Mouse (Mus musculus) intestine, embryonic 16.5 days (tissue): Measurements from ENCODE around the gene Ntm. TPM values are rescaled to one million over a fixed set of nuclear protein-coding genes. Genes with fewer than 3 reads are reported as not detected.

Experiments
- ATAC-seq: fragments of 200-750 bp; cut with Nextera tagmentation; 2 replicates; pipeline ENCODE4 v1.8.0; 2017; ENCODE audit warnings: moderate TSS enrichment, moderate library complexity
- H3K27ac ChIP-seq: fragments of 300-500 bp; sonication (generic); 2 replicates; pipeline ENCODE4 v1.5.1; 2014; ENCODE audit warnings: mild to moderate bottlenecking, low read length
- H3K27me3 ChIP-seq: fragments of 300-500 bp; sonication (generic); replicated peaks from 2 replicates; pipeline ENCODE4 v1.6.1; 2014; ENCODE audit warnings: low read length, control low read depth, mixed read lengths; ENCODE audit not compliant: control insufficient read depth, insufficient read depth
- H3K36me3 ChIP-seq: fragments of 300-500 bp; sonication (generic); 2 replicates; pipeline ENCODE4 v1.6.1; 2014; ENCODE audit warnings: low read length, control low read depth; ENCODE audit not compliant: control insufficient read depth, insufficient read depth
- H3K4me1 ChIP-seq: fragments of 300-500 bp; sonication (generic); 2 replicates; pipeline ENCODE4 v1.6.1; 2014; ENCODE audit warnings: low read length, control low read depth, mixed read lengths; ENCODE audit not compliant: control insufficient read depth, insufficient read depth
- H3K4me2 ChIP-seq: fragments of 300-500 bp; sonication (generic); 2 replicates; pipeline ENCODE4 v1.6.1; 2014; ENCODE audit warnings: low read depth, low read length, control low read depth
- H3K4me3 ChIP-seq: fragments of 300-500 bp; sonication (generic); 2 replicates; pipeline ENCODE4 v1.5.1; 2014; ENCODE audit warnings: mild to moderate bottlenecking, low read length
- H3K9ac ChIP-seq: fragments of 300-500 bp; sonication (generic); 2 replicates; pipeline ENCODE4 v1.6.1; 2014; ENCODE audit warnings: low read depth, low read length
- H3K9me3 ChIP-seq: fragments of 300-500 bp; sonication (generic); 2 replicates; pipeline ENCODE4 v1.6.1; 2016; ENCODE audit warnings: low read length, control low read depth; ENCODE audit not compliant: control insufficient read depth
- WGBS: fragments of 180-500 bp; shearing (Covaris S2); extraction: QIAGEN DNeasy Blood & Tissue Kit; methylation state at CpG from one replicate; pipeline ENCODE4 v1.1.7; 2014; 5-methylcytosine and 5-hydroxymethylcytosine counted together
- polyA plus RNA-seq: library from polyadenylated mRNA; unstranded; fragments of >200 nt; fragmentation: Nextera tagmentation; extraction: Ambion mirVana; gene quantifications from 2 replicates; pipeline ENCODE4 v1.2.1, GENCODE M21; 2015

Ntm gene
- polyA plus RNA-seq, 1 experiment from 2014 or later, result 5.5 TPM

DNA sequence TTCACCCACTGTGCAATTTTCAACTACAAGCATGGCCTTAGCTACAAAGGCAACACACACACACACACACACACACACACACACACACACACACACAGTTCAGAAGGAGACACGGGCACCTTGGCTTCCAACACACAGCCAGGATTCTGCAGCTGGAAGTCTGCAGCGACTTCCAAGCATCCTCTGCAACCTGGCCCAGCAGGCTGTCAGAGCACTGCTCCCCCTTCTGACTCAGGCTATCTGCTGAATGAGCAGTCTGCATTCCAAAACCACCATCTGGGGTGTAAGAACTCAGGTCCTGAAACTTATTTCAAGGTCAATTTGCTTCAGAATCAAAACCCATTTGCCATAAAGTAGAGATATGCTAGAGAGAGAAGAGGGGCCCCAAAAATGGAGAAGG is 246.1 kb downstream of the Ntm start:
- no peak overlapping the region for H3K4me2 ChIP-seq
- H3K36me3 ChIP-seq, result no peaks in the 10 kb centered on the region
- H3K4me1 ChIP-seq, result no peaks in the 10 kb centered on the region
- H3K9me3 ChIP-seq, result no peaks in the 10 kb centered on the region
- no peak overlapping the region for H3K9ac ChIP-seq
- no peak for ATAC-seq
- no peak overlapping the region for H3K27ac ChIP-seq
- H3K27me3 ChIP-seq, result no peaks in the 10 kb centered on the region
- H3K4me3 ChIP-seq, result no peak overlapping the region
- WGBS, result 28% methylated on average over 2 of the region's 2 CpGs

DNA sequence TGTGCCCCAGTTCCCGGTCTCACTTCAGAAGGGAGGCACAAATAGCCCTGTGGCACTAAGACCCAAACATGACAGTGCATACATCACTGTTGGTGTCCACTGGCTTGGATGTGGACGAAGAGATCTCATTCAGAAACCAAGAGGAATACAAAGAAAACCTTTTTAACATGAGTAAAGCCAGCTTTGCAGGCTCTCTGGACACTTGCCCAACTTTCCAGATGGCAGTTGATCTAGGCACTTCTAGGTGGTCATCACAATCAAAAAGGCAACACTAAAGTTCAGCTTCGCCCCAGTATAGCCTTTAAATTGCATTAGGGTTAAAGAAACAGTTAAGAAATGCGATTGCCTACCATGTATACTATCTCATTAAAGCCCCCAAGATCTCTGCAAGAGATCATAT is 264.7 kb downstream of the Ntm start:
- no peak for ATAC-seq
- H3K4me1 ChIP-seq, result no peaks in the 10 kb centered on the region
- WGBS, result 79% methylated on average over 4 of the region's 4 CpGs
- H3K9me3 ChIP-seq, result no peaks in the 10 kb centered on the region
- H3K9ac ChIP-seq, result no peak overlapping the region
- no peak overlapping the region for H3K4me2 ChIP-seq
- H3K27me3 ChIP-seq, result no peaks in the 10 kb centered on the region
- H3K27ac ChIP-seq, result no peak overlapping the region
- H3K4me3 ChIP-seq, result no peak overlapping the region
- H3K36me3 ChIP-seq, result no peaks in the 10 kb centered on the region

DNA sequence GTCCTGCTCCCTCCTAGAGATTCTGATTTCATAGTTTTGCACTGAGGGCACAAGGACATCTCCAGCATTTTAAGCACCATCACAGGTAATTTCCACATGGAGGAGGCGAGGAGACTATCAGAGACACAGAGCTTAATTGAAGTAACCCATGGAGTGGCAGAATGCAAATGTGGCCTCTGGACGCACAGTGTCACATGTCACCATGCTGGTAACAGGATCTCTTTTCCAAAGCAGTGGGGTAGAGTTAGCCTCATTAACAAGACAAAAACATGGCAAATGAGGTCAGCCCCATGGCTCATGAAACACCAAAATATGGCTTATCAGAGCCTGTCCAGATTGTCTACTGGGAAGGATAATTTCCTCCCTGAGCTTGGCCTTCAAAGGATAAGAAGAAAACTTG is 268.8 kb downstream of the Ntm start:
- Histone ChIP-seq H3K27ac (no peak overlapping the region), H3K9ac (no peak overlapping the region), H3K27me3 (no peaks in the 10 kb centered on the region), H3K4me3 (no peak overlapping the region), H3K9me3 (no peaks in the 10 kb centered on the region), H3K4me2 (no peak overlapping the region), H3K36me3 (no peaks in the 10 kb centered on the region), H3K4me1 (no peaks in the 10 kb centered on the region)
- 73% methylated on average over 2 of the region's 2 CpGs for WGBS
- no peak for ATAC-seq

DNA sequence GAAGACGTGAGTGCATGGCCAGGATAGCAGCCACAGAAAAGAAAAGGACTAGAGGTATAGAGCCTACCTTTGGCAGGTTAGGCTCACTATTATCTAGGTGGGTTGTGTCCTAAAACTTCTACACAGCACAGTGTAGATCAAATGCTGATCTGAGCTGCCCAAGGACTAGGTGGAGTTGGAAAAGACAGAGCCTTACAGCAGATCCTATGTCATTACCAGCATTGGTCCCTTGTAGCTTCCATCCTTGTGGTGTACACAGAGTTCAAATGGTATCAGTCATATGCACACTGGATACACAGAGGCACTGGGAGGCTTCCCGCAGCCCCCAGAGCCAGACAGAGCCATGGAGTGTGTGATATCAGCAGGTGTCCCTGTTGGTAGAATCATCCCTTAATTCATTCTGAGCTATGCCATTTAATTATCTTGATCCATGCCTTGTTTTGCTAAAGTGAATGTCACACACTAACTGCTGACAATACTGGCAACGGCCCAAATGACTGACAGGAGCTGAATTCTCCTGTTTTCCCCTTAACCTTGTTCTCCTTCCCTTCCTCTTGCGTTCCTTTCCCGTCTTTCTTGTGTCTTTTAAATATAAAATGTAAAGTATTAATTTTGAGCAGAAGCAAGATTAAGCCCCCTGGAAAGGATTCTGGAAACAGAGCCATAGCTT is 271.6 kb downstream of the Ntm start:
- no peak overlapping the region for H3K4me2 ChIP-seq
- ATAC-seq, result no peak
- 80% methylated on average over 5 of the region's 5 CpGs for WGBS
- no peaks in the 10 kb centered on the region for H3K9me3 ChIP-seq
- no peaks in the 10 kb centered on the region for H3K27me3 ChIP-seq
- H3K36me3 ChIP-seq, result no peaks in the 10 kb centered on the region
- no peaks in the 10 kb centered on the region for H3K4me1 ChIP-seq
- H3K4me3 ChIP-seq, result no peak overlapping the region
- no peak overlapping the region for H3K9ac ChIP-seq
- no peak overlapping the region for H3K27ac ChIP-seq

DNA sequence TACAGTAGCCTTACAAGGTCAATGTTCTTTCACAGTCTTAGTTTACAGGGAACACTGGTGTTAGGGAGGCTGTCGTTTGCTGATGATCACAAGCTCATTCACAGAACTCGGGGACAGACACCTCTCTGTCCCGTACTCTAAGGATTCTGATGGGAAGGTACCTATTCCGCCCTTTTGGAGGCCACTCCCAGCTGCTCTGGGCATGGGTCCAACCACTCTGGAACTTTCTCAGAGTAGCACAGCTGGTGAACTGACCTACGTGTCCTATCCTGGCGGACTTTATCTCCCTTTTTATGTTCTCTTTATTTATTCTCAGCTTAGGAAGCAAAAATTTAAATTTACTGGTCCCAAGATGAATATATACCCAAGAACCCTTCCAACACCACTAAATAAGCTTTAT is 280.7 kb downstream of the Ntm start:
- no peak overlapping the region for H3K4me2 ChIP-seq
- no peak overlapping the region for H3K27ac ChIP-seq
- ATAC-seq, result no peak
- no peaks in the 10 kb centered on the region for H3K4me1 ChIP-seq
- no peak overlapping the region for H3K4me3 ChIP-seq
- H3K9me3 ChIP-seq, result no peaks in the 10 kb centered on the region
- H3K9ac ChIP-seq, result no peak overlapping the region
- no peaks in the 10 kb centered on the region for H3K36me3 ChIP-seq
- H3K27me3 ChIP-seq, result no peaks in the 10 kb centered on the region
- WGBS, result 57% methylated on average over 6 of the region's 6 CpGs

DNA sequence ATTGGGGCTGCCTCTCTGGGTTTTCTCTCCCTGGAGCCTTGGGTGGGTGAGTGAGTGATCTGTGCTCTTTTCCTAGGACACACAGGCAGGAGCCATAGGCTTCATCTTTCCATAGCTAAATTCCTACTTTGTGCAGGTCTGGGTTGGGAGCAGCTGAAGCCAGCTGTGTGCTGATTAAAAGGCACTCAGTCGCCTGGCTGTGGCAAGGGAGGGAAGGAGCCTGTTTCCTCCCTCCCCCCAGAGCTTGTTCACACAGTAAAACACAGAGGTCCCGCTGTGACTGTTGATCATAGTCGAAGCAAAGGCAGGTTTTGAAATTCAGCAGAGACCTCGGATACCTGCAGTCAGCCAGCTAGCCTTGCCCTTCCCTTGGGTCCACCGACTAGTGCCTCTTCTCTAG is 282.3 kb downstream of the Ntm start:
- no peak overlapping the region for H3K9ac ChIP-seq

DNA sequence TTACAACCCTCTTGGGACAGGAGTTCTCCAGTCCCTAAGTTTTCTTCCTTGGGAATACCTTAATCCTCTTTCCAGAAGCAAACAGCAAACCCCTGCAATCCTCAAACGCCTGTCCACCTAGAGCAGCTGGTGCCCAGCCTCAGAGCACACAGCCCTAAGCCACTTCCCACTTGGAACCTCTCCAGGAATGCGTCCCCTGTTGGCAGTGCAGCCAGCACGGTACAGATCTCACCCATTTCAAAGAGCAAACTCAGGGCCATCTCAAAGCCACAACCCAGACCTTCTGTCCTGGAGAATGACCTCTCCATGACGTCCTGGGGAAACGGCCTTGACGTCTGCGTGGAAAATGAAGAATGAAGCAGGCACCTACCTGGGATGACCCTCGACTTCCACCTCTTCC is 289.0 kb downstream of the Ntm start:
- no peaks in the 10 kb centered on the region for H3K27me3 ChIP-seq
- H3K9ac ChIP-seq, result no peak overlapping the region
- no peaks in the 10 kb centered on the region for H3K36me3 ChIP-seq
- H3K4me3 ChIP-seq, result no peak overlapping the region
- H3K9me3 ChIP-seq, result no peaks in the 10 kb centered on the region
- WGBS, result 47% methylated on average over 8 of the region's 8 CpGs
- no peak overlapping the region for H3K4me2 ChIP-seq
- no peak for ATAC-seq
- no peaks in the 10 kb centered on the region for H3K4me1 ChIP-seq
- H3K27ac ChIP-seq, result no peak overlapping the region

More for the DNA sequence above, 282.3 kb downstream of the Ntm start:
- Histone ChIP-seq H3K9me3 (no peaks in the 10 kb centered on the region), H3K27me3 (no peaks in the 10 kb centered on the region), H3K4me2 (no peak overlapping the region), H3K4me3 (no peak overlapping the region), H3K36me3 (no peaks in the 10 kb centered on the region), H3K4me1 (no peaks in the 10 kb centered on the region), H3K27ac (no peak overlapping the region)
- no peak for ATAC-seq
- WGBS, result 10% methylated on average over 5 of the region's 5 CpGs

DNA sequence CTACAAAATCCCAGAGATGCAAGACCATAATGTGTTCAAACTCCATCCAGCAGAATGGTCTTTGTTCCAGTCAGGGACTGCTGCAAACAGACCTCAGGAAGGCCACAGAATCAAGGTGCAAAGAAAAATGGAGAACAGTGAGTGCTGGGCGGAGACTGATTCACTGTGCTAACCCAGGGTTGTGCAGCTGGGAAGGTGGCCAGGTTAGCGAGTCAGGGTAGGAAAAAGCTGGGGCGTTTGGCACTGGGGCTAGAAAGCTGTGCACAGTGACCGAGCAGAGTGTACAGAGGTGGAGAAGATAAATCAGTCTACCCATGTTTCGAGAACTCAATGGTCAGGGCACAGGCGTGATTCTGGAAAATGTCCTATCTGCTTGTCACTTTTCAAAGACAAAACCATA is 291.1 kb downstream of the Ntm start:
- Histone ChIP-seq H3K4me3 (no peak overlapping the region), H3K36me3 (no peaks in the 10 kb centered on the region), H3K27me3 (no peaks in the 10 kb centered on the region), H3K4me1 (no peaks in the 10 kb centered on the region), H3K9ac (no peak overlapping the region), H3K4me2 (no peak overlapping the region), H3K27ac (no peak overlapping the region), H3K9me3 (no peaks in the 10 kb centered on the region)
- WGBS, result 68% methylated on average over 6 of the region's 6 CpGs
- ATAC-seq, result no peak

DNA sequence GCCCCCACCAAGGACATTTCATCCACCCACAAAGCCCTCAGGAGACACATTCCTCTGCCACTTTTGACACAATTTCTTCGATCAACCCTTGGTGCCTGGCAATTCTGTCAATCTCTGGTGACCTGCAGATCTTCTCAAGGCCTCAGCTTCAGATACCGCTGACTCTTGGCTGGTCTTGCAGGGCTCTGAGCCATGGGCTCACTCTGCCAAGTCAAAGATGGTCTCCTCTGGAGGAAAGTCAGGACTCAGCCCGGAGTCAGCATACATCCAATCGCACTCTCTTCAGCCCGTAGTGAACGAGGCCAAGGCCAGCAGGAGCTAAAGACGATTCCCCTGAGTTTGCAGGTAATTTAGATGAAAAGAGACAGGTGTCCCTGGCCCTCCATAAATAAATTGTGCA is 299.7 kb downstream of the Ntm start:
- ATAC-seq, result no peak
- Histone ChIP-seq H3K27ac (no peak overlapping the region), H3K9me3 (no peaks in the 10 kb centered on the region), H3K36me3 (no peaks in the 10 kb centered on the region), H3K9ac (no peak overlapping the region), H3K4me1 (no peaks in the 10 kb centered on the region), H3K4me3 (no peak overlapping the region), H3K4me2 (no peak overlapping the region), H3K27me3 (no peaks in the 10 kb centered on the region)
- 77% methylated on average over 7 of the region's 7 CpGs for WGBS

DNA sequence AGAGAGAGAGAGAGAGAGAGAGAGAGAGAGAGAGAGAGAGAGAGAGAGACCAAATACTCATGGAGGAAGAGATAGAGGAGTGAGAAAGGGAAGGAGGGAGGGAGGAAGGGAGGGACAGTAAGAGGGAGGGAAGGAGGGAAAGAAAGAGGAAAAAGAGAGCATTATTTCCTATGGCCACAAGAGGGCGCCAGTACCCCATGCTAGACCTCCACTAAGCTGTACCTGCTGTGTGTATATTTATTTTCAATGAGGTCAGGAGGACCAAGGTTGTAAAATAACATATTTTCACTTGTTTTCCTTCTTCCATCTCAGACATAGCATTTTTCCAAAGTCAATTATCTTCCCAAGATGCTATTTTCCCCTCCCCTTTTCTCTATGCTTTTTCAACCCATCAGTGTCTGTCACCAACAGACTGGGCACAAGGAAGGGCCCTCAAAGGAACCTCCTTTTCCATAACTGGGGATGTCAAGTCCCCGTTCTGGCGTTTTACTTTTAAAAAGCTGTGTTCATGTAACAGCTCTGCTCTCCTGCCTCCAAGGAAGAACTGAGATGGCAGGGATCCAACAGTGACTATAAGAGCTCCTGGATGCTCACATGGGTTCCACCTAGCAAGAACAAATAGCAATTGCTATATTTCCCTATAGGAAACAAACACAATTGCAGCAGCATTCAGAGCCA is 301.3 kb downstream of the Ntm start:
- H3K4me2 ChIP-seq, result no peak overlapping the region
- no peaks in the 10 kb centered on the region for H3K9me3 ChIP-seq
- no peak overlapping the region for H3K27ac ChIP-seq
- H3K27me3 ChIP-seq, result no peaks in the 10 kb centered on the region
- 12% methylated on average over 3 of the region's 3 CpGs for WGBS
- H3K36me3 ChIP-seq, result no peaks in the 10 kb centered on the region
- H3K4me3 ChIP-seq, result no peak overlapping the region
- H3K9ac ChIP-seq, result no peak overlapping the region
- H3K4me1 ChIP-seq, result no peaks in the 10 kb centered on the region
- ATAC-seq, result no peak
